Mouse (Mus musculus) brown adipose tissue, adult 24 weeks (tissue): ENCODE data around the gene Pum1. TPM values are rescaled to one million over a fixed set of nuclear protein-coding genes. Genes with fewer than 3 reads are reported as not detected.

Source experiments
- H3K27ac ChIP-seq: fragments of 200-500 bp; replicated peaks from 2 replicates; pipeline ENCODE4 v1.5.1; 2012; ENCODE audit warnings: low read depth, mild to moderate bottlenecking, low read length
- H3K4me1 ChIP-seq: fragments of 200-500 bp; 2 replicates; pipeline ENCODE4 v1.6.1; 2012; ENCODE audit warnings: low read length, mixed read lengths; ENCODE audit not compliant: control insufficient read depth, insufficient read depth, insufficient read length
- H3K4me3 ChIP-seq: fragments of 200-500 bp; 2 replicates; pipeline ENCODE4 v1.5.1; 2012; ENCODE audit warnings: low read depth, mild to moderate bottlenecking, low read length, moderate library complexity; ENCODE audit not compliant: insufficient read depth
- polyA plus RNA-seq: library from polyadenylated mRNA; stranded (reverse); fragments of >200 nt; gene quantifications from 2 replicates; pipeline ENCODE4 v1.2.4, GENCODE M21; 2012; ENCODE audit not compliant: missing spikeins, insufficient read depth, insufficient read length

The Pum1 gene
- polyA plus RNA-seq, 1 experiment, result 27.0 TPM

GRCm38 (mm10) chr4:130828851-130829673, 165.9 kb downstream of the Pum1 start:
- Histone ChIP-seq H3K4me3 (no peak overlapping the region), H3K27ac (peak overlapping the region; percentile 65), H3K4me1 (peaks cover 10% of the 10 kb centered on the region)

Other genes starting within 250 kb of the Pum1 start
- 2.8 and 4.0 TPM in 2 replicates for gene Nkain1, start 89.1 kb upstream of the Pum1 start, polyA plus RNA-seq
- 7.9 and 12.0 TPM in 2 replicates for gene Sdc3, start 129.2 kb downstream of the Pum1 start, polyA plus RNA-seq
- 14.0 and 16.4 TPM in 2 replicates for gene Laptm5, start 249.8 kb downstream of the Pum1 start, polyA plus RNA-seq